ENCODE assay signal across 7 mouse cellular contexts in genomic region chr1:176504731-176505130, GRCm38 (mm10).
DNase-seq lines count a peak whose midpoint lies in the region; ATAC-seq lines count a peak whose summit lies in the region.
"Not testable (repeated sequence)": the region's sequence is repeated elsewhere in the genome, so short reads cannot be mapped to it uniquely, and the experiment has no call there.

No protein-coding gene starts in this region.

- H3K27me3 ChIP-seq in heart, embryonic 15.5 days: not testable (repeated sequence)

- H3K9me3 ChIP-seq in heart, embryonic 15.5 days (replicated peaks): not testable (repeated sequence)

- not testable (repeated sequence) for H3K27ac ChIP-seq in heart, embryonic 15.5 days

- peak; percentile 43 for ATAC-seq in heart, embryonic 15.5 days (replicated peaks; ENCODE audit: insufficient number of reproducible peaks, insufficient read depth, low FRiP score, low read depth)

- intact Hi-C loops in gastrocnemius, postnatal 14 days (cut with DNase I; ENCODE audit: low total_unique reads); heart, postnatal 14 days (cut with DNase I): not testable (repeated sequence)

- H3K9ac ChIP-seq in heart, embryonic 15.5 days: not testable (repeated sequence)

- not testable (repeated sequence) for H3K4me2 ChIP-seq in heart, embryonic 15.5 days

- H3K4me1 ChIP-seq in heart, embryonic 15.5 days (replicated peaks): not testable (repeated sequence)

- 31% methylated on average over 6 of the region's 6 CpGs for WGBS in heart, embryonic 15.5 days

- peak; percentile 76 for DNase-seq in ES-CJ7 (ENCODE audit: low read depth, low spot score)
- DNase-seq in adrenal gland, postnatal 14 days: peak; percentile 18
- peak; percentile 10 for DNase-seq in gastrocnemius, postnatal 14 days
- DNase-seq in heart, postnatal 14 days: peak; percentile 8 to 33
- DNase-seq in kidney, postnatal 4 days: peak; percentile 2 to 26
- peak; percentile 5 for DNase-seq in lung, postnatal 36 days

- not testable (repeated sequence) for H3K4me3 ChIP-seq in heart, embryonic 15.5 days

- H3K36me3 ChIP-seq in heart, embryonic 15.5 days: not testable (repeated sequence)

Comparison
In these comparisons a context has a peak if more than half of its experiments do, and no peak if none do; other contexts are left out.
1. DNase-seq: peak in every context shown above with its lines; median percentile 76 in ES-CJ7; 20 in heart, postnatal 14 days; 18 in adrenal gland, postnatal 14 days; 14 in kidney, postnatal 4 days; 10 in gastrocnemius, postnatal 14 days; 5 in lung, postnatal 36 days.